Mouse (Mus musculus) colon, adult 2 months (tissue): ENCODE results near the gene Tctex1d1. TPM values are rescaled to one million over a fixed set of nuclear protein-coding genes. Genes with fewer than 3 reads are reported as not detected.

ENCODE experiments used
- polyA plus RNA-seq: library from polyadenylated mRNA; depleted of rRNA; stranded (reverse); fragments of >200 nt; gene quantifications from 2 replicates; pipeline ENCODE4 v1.2.3, GENCODE M21; 2012; rRNA removed

Tctex1d1 gene
- polyA plus RNA-seq: 0.27 and 0.28 TPM in 2 replicates

DNA sequence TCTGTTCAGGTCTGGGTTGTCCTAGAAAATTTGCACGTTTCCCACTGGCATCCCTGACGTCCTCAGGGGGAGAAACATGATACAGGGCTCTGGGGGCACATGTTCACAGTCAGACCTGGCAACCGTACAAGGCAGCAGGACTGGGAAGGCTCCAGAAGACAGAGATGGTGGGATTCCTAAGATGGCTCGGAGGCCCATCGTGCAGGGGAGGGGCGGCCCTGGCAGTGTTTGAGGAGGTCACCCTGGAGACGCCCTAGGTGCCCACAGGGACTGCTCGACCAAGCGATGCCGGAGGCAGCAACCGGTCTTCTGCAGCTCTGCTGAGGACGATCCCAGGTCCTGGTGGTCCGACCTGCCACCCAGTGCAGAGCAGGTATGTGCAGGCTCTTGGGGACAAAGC is at the start of gene Tctex1d1:
Gene Tctex1d1 (plus strand): TSS at position 167 of the 400 bp plus-strand sequence.

DNA sequence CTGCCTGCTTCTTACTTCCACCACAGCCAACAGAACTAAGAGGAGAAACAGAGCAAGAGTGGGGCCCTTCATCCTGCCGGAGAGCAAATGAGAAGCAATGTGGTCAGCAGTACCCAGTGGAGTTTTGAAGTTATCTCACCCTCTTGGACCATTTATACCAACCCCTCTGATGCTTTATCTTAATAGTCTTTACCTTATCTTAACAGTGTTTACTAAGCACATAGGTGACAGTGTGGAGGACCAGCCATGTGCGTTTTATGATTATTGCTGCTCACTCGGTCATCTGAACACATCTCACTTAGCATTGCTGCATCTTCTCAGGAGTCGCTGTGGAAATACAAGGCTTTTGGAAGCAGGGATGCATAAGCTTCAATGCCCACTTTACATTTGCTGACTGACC is 48.2 kb downstream of the Tctex1d1 start, which contains the start of gene Insl5:
Gene Insl5 (minus strand): TSS at position 222 of the 400 bp plus-strand sequence.

Other genes with a start within 250 kb of the Tctex1d1 start
- gene Sgip1, start 237.3 kb upstream of the Tctex1d1 start, polyA plus RNA-seq: 1.3 and 1.9 TPM in 2 replicates
- gene Insl5, start 48.2 kb downstream of the Tctex1d1 start, polyA plus RNA-seq: 107 and 144 TPM in 2 replicates
- gene Mier1, start 135.8 kb downstream of the Tctex1d1 start, polyA plus RNA-seq: 10.6 and 11.5 TPM in 2 replicates
- 0.36 and 0.76 TPM in 2 replicates for gene Wdr78, start 135.9 kb downstream of the Tctex1d1 start, polyA plus RNA-seq
- 12.0 and 14.5 TPM in 2 replicates for gene Slc35d1, start 236.6 kb downstream of the Tctex1d1 start, polyA plus RNA-seq